Mouse (Mus musculus) inflammation-experienced regulatory T-cells (primary cell): ENCODE measurements around the gene Anapc4. TPM values are rescaled to one million over a fixed set of nuclear protein-coding genes. Genes with fewer than 3 reads are reported as not detected.

Source experiments
- polyA plus RNA-seq, 2 experiments: library from polyadenylated mRNA; unstranded; fragments of 100-300 nt; shearing (Covaris generic); gene quantifications; one replicate each; pipeline ENCODE4 v1.2.1; 2017

Anapc4 gene
- 10 to 100 TPM; 73.0 to 74.7 TPM for polyA plus RNA-seq

DNA sequence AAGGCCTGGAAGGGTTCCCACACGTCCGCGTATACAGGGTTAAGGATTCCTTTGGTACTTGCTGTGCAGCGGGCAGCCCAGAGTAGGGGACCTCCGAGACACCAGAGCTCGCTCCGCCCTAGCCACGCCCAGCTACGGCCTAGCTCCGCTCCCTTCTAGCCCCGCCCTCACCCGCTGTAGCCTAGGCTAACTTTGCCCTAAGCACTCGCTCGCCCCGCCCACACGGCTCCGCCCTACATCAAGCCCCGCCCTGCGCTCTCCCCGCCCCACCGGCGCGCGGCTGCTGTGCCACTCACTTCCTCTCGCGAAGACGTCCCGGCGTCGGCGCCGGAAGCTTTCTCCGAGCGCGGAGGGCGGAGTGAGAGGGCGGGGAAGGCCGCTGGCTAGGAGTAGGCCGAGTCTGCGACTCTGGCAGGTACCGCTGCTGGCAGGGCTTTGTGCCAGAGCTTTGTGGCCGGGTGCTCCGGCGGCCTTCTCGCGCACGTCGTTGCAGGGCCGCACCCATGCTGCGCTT lies at the start of gene Anapc4:
Anapc4 (plus strand) TSS at position 252 of the 514 bp plus-strand sequence.

Other genes with a start within 250 kb of the Anapc4 start
- gene Sepsecs, start 164.3 kb upstream of the Anapc4 start, polyA plus RNA-seq: 1 to 10 TPM; 8.7 to 9.4 TPM
- 1 to 10 TPM; 3.9 to 4.6 TPM for gene Pi4k2b, start 92.4 kb upstream of the Anapc4 start, polyA plus RNA-seq
- 10 to 100 TPM; 18.5 to 20.2 TPM for gene Zcchc4, start 58.6 kb upstream of the Anapc4 start, polyA plus RNA-seq
- under 1 TPM; 0.27 to 0.72 TPM for gene Slc34a2, start 204.1 kb downstream of the Anapc4 start, polyA plus RNA-seq